Comparison of ENCODE assay signal across 16 mouse cellular contexts in genomic region chr12:99904537-99904936, GRCm38 (mm10).
"Had no signal": no experiment of that assay in that cellular context is flagged by ENCODE, and none has a peak within 500 bp of the region (broad histone marks: within the 10 kb centered on the region; RNA-seq: fewer than 3 reads in every experiment).

No protein-coding gene starts in this region.

- H3K9ac ChIP-seq: lung, embryonic 14.5 days; midbrain, embryonic 12.5 days; neural tube, embryonic 13.5 days; neural tube, embryonic 15.5 days had no signal

- H3K27me3 ChIP-seq: midbrain, embryonic 12.5 days; neural tube, embryonic 13.5 days; neural tube, embryonic 15.5 days had no signal

- H3K9me3 ChIP-seq: midbrain, embryonic 10.5 days; midbrain, embryonic 12.5 days; neural tube, embryonic 13.5 days; neural tube, embryonic 15.5 days had no signal

- H3K4me1 ChIP-seq: midbrain, embryonic 10.5 days; midbrain, embryonic 12.5 days had no signal

- H3K27ac ChIP-seq: midbrain, embryonic 10.5 days; midbrain, embryonic 12.5 days; neural tube, embryonic 13.5 days; neural tube, embryonic 15.5 days had no signal

- H3K4me2 ChIP-seq: lung, embryonic 14.5 days; midbrain, embryonic 12.5 days; neural tube, embryonic 13.5 days; neural tube, embryonic 15.5 days had no signal

- H3K4me3 ChIP-seq: midbrain, embryonic 10.5 days; midbrain, embryonic 12.5 days; myocyte; neural tube, embryonic 13.5 days; neural tube, embryonic 15.5 days had no signal

- ATAC-seq: midbrain, embryonic 16.5 days had no signal

- DNase-seq: lung, adult 18-20 months; lung, embryonic 14.5 days; lung, postnatal 10 days; lung, postnatal 4 days; midbrain, embryonic 14.5 days; retina, postnatal 1 day; spleen, adult 18-20 months; thymus, adult 18-20 months; thymus, postnatal 14 days; thymus, postnatal 36 days had no signal
